Mouse (Mus musculus): ENCODE data around the gene Eml1.
A peak's percentile ranks its signal among the peaks of the same experiment; 100 is the strongest.

Gene Eml1

GRCm38 (mm10) chr12:108419570-108419969, 48.8 kb downstream of the Eml1 start:
- Histone ChIP-seq H3K27me3 (ENCODE audit: insufficient read depth, low read length) (peaks cover 48% of the 10 kb centered on the region), H3K4me3 (replicated peaks; ENCODE audit: low read length) (no peak overlapping the region), H3K9me3 (ENCODE audit: low read length) (no peaks in the 10 kb centered on the region), H3K36me3 (ENCODE audit: insufficient read depth, low read length) (no peaks in the 10 kb centered on the region), H3K4me1 (replicated peaks; ENCODE audit: low read depth, low read length) (peaks cover 11% of the 10 kb centered on the region)
- TF ChIP-seq NANOG (IDR thresholded peaks at IDR 0.05; ENCODE audit: borderline replicate concordance, low read length) (no peak), POU5F1 (IDR thresholded peaks at IDR 0.05; ENCODE audit: borderline replicate concordance, low read length) (no peak), CTCF (conservative IDR thresholded peaks at IDR 0.05; ENCODE audit: low read length) (no peak)

DNA sequence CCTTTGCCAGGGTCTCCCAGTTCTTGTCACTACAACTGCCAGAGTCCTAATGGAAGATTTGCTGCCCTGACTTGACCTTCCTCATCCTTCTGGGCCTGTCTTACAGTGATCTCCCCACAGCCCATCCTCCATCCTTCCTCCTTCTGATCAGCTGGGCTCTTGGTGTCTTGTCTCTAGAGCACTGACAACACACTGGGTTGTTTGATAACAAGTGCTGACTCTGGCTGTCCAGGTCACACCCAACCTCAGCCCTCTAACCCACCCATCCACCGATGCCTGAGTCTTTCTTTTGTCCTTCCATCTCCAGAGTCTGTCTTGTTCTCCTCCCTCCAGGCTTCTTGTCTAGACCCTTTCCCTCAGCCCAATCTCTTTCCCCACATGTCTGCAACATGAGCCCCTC, 50.7 kb downstream of the Eml1 start:
- Histone ChIP-seq H3K9me3 (ENCODE audit: low read length) (no peaks in the 10 kb centered on the region), H3K27me3 (ENCODE audit: insufficient read depth, low read length) (peaks cover 62% of the 10 kb centered on the region)
- TF ChIP-seq CTCF (conservative IDR thresholded peaks at IDR 0.05; ENCODE audit: low read length), result no peak
- no peak for TF ChIP-seq POU5F1 (IDR thresholded peaks at IDR 0.05; ENCODE audit: borderline replicate concordance, low read length)
- TF ChIP-seq NANOG (IDR thresholded peaks at IDR 0.05; ENCODE audit: borderline replicate concordance, low read length), result no peak

DNA sequence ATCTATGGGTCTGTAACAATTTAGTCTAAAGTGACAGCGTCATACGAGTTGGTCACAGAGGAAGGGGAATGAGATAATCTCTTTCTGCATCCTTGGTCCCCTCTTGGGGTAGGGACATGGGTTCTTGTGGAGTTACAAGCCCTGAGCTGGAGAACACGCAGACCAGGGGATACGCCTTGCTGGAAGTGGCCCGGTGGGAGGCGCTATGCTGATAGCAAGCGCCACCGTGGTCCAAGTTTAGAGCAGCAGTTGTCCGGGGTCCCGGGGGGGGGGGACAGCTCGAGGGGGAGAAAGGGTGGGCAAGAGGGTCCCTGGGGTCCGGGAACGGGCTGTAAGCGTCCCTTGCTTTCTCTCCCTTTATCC, 51.7 kb downstream of the Eml1 start:
- peak; percentile 16; the same call in 1 of the 2 replicates for TF ChIP-seq CTCF (conservative IDR thresholded peaks at IDR 0.05; ENCODE audit: low read length)
- no peak for TF ChIP-seq NANOG (IDR thresholded peaks at IDR 0.05; ENCODE audit: borderline replicate concordance, low read length)
- no peaks in the 10 kb centered on the region for H3K9me3 ChIP-seq (ENCODE audit: low read length)
- peaks cover 57% of the 10 kb centered on the region for H3K27me3 ChIP-seq (ENCODE audit: insufficient read depth, low read length)
- H3K4me3 ChIP-seq (replicated peaks; ENCODE audit: low read length), result peak overlapping the region; percentile 88
- peaks cover 14% of the 10 kb centered on the region for H3K4me1 ChIP-seq (replicated peaks; ENCODE audit: low read depth, low read length)
- no peaks in the 10 kb centered on the region for H3K36me3 ChIP-seq (ENCODE audit: insufficient read depth, low read length)

More for the DNA sequence above, 50.7 kb downstream of the Eml1 start:
- H3K4me3 ChIP-seq (replicated peaks; ENCODE audit: low read length), result no peak overlapping the region
- H3K4me1 ChIP-seq (replicated peaks; ENCODE audit: low read depth, low read length), result peaks cover 11% of the 10 kb centered on the region
- H3K36me3 ChIP-seq (ENCODE audit: insufficient read depth, low read length), result no peaks in the 10 kb centered on the region

GRCm38 (mm10) chr12:108422858-108423631, 52.3 kb downstream of the Eml1 start:
- no peaks in the 10 kb centered on the region for H3K36me3 ChIP-seq (ENCODE audit: insufficient read depth, low read length)
- no peak for TF ChIP-seq POU5F1 (IDR thresholded peaks at IDR 0.05; ENCODE audit: borderline replicate concordance, low read length)
- no peak for TF ChIP-seq CTCF (conservative IDR thresholded peaks at IDR 0.05; ENCODE audit: low read length)
- no peak for TF ChIP-seq NANOG (IDR thresholded peaks at IDR 0.05; ENCODE audit: borderline replicate concordance, low read length)
- peaks cover 59% of the 10 kb centered on the region for H3K27me3 ChIP-seq (ENCODE audit: insufficient read depth, low read length)
- H3K4me1 ChIP-seq (replicated peaks; ENCODE audit: low read depth, low read length), result peaks cover 17% of the 10 kb centered on the region
- H3K4me3 ChIP-seq (replicated peaks; ENCODE audit: low read length), result peak overlapping the region; percentile 88
- no peaks in the 10 kb centered on the region for H3K9me3 ChIP-seq (ENCODE audit: low read length)

DNA sequence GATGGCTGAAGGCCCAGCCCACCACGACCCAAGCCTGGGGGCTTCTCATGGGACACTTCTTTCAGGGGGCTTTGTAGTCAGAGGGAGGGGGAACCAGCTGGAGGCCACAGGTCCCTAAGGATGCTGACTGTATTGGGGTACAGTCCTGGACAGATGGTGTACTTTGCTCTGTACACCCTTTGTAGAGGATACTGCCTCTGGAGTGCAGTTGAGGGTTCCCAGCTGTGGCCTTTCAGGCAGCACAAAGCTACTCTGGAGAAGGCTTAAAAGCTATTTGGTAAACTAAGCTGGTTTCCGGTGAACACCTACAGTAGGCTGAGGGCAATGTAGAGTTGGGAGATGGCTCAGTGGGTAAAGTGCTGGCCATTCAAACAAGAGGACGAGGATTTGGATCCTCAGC, 60.2 kb downstream of the Eml1 start:
- TF ChIP-seq CTCF (conservative IDR thresholded peaks at IDR 0.05; ENCODE audit: low read length) (no peak), NANOG (IDR thresholded peaks at IDR 0.05; ENCODE audit: borderline replicate concordance, low read length) (no peak), POU5F1 (IDR thresholded peaks at IDR 0.05; ENCODE audit: borderline replicate concordance, low read length) (no peak)
- Histone ChIP-seq H3K4me1 (replicated peaks; ENCODE audit: low read depth, low read length) (peaks cover 47% of the 10 kb centered on the region), H3K36me3 (ENCODE audit: insufficient read depth, low read length) (no peaks in the 10 kb centered on the region)

GRCm38 (mm10) chr12:108431714-108432113, 61.0 kb downstream of the Eml1 start:
- Histone ChIP-seq H3K27me3 (ENCODE audit: insufficient read depth, low read length) (peaks cover 73% of the 10 kb centered on the region), H3K36me3 (ENCODE audit: insufficient read depth, low read length) (no peaks in the 10 kb centered on the region), H3K4me1 (replicated peaks; ENCODE audit: low read depth, low read length) (peaks cover 51% of the 10 kb centered on the region), H3K9me3 (ENCODE audit: low read length) (no peaks in the 10 kb centered on the region), H3K4me3 (replicated peaks; ENCODE audit: low read length) (no peak overlapping the region)
- TF ChIP-seq CTCF (conservative IDR thresholded peaks at IDR 0.05; ENCODE audit: low read length) (no peak), NANOG (IDR thresholded peaks at IDR 0.05; ENCODE audit: borderline replicate concordance, low read length) (no peak), POU5F1 (IDR thresholded peaks at IDR 0.05; ENCODE audit: borderline replicate concordance, low read length) (no peak)

More for the DNA sequence above, 60.2 kb downstream of the Eml1 start:
- H3K4me3 ChIP-seq (replicated peaks; ENCODE audit: low read length), result no peak overlapping the region
- no peaks in the 10 kb centered on the region for H3K9me3 ChIP-seq (ENCODE audit: low read length)
- H3K27me3 ChIP-seq (ENCODE audit: insufficient read depth, low read length), result peaks cover 68% of the 10 kb centered on the region

GRCm38 (mm10) chr12:108432578-108432977, 61.8 kb downstream of the Eml1 start:
- Histone ChIP-seq H3K9me3 (ENCODE audit: low read length) (no peaks in the 10 kb centered on the region), H3K4me1 (replicated peaks; ENCODE audit: low read depth, low read length) (peaks cover 49% of the 10 kb centered on the region), H3K36me3 (ENCODE audit: insufficient read depth, low read length) (no peaks in the 10 kb centered on the region), H3K27me3 (ENCODE audit: insufficient read depth, low read length) (peaks cover 81% of the 10 kb centered on the region), H3K4me3 (replicated peaks; ENCODE audit: low read length) (no peak overlapping the region)
- no peak for TF ChIP-seq CTCF (conservative IDR thresholded peaks at IDR 0.05; ENCODE audit: low read length)
- no peak for TF ChIP-seq NANOG (IDR thresholded peaks at IDR 0.05; ENCODE audit: borderline replicate concordance, low read length)
- TF ChIP-seq POU5F1 (IDR thresholded peaks at IDR 0.05; ENCODE audit: borderline replicate concordance, low read length), result no peak

DNA sequence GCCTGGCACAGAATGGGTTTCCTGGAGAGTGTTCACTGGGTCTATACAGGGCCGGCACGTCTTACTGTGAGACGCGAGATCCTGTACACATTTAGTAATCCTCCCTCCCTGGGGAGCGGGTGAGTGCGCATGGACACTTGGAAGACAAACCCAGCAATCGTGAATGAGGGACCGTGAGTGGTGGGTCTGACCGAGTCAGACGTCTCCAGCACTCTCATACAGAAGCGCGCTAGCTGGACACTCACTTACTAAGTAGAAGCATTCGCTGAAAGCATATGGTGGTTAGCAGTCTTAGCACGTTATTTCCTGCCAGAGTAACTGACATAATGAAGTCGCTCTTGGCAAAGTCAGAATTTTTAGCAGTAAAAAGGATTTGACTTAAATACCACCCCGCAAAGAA, 62.3 kb downstream of the Eml1 start:
- Histone ChIP-seq H3K4me3 (replicated peaks; ENCODE audit: low read length) (no peak overlapping the region), H3K4me1 (replicated peaks; ENCODE audit: low read depth, low read length) (peaks cover 52% of the 10 kb centered on the region), H3K36me3 (ENCODE audit: insufficient read depth, low read length) (no peaks in the 10 kb centered on the region), H3K9me3 (ENCODE audit: low read length) (no peaks in the 10 kb centered on the region), H3K27me3 (ENCODE audit: insufficient read depth, low read length) (peaks cover 84% of the 10 kb centered on the region)
- TF ChIP-seq CTCF (conservative IDR thresholded peaks at IDR 0.05; ENCODE audit: low read length) (no peak), POU5F1 (IDR thresholded peaks at IDR 0.05; ENCODE audit: borderline replicate concordance, low read length) (no peak), NANOG (IDR thresholded peaks at IDR 0.05; ENCODE audit: borderline replicate concordance, low read length) (no peak)

DNA sequence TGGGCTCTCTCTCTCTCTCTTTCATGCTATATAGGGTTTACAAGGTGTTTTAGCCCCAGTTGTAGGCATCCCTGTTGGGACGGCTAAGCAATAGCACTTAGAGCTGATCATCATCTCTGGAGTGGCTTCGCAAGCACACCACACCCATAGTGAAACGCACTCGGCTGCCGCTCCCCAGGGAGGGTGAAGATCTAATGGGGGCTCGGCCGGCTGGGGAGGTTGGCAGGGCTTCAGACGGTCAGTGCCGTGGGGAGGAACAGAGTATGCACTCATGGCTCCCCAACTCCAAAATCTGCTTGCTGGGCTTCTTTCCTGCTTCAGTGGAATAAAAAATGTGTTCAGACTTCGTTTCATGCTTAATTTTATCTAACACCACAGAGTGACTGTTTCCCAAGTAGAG, 62.7 kb downstream of the Eml1 start:
- Histone ChIP-seq H3K4me1 (replicated peaks; ENCODE audit: low read depth, low read length) (peaks cover 53% of the 10 kb centered on the region), H3K9me3 (ENCODE audit: low read length) (no peaks in the 10 kb centered on the region), H3K4me3 (replicated peaks; ENCODE audit: low read length) (no peak overlapping the region), H3K36me3 (ENCODE audit: insufficient read depth, low read length) (no peaks in the 10 kb centered on the region), H3K27me3 (ENCODE audit: insufficient read depth, low read length) (peaks cover 84% of the 10 kb centered on the region)
- no peak for TF ChIP-seq POU5F1 (IDR thresholded peaks at IDR 0.05; ENCODE audit: borderline replicate concordance, low read length)
- TF ChIP-seq CTCF (conservative IDR thresholded peaks at IDR 0.05; ENCODE audit: low read length), result no peak
- no peak for TF ChIP-seq NANOG (IDR thresholded peaks at IDR 0.05; ENCODE audit: borderline replicate concordance, low read length)
